Mouse (Mus musculus): ENCODE results near the gene Bbx.

Gene Bbx

DNA sequence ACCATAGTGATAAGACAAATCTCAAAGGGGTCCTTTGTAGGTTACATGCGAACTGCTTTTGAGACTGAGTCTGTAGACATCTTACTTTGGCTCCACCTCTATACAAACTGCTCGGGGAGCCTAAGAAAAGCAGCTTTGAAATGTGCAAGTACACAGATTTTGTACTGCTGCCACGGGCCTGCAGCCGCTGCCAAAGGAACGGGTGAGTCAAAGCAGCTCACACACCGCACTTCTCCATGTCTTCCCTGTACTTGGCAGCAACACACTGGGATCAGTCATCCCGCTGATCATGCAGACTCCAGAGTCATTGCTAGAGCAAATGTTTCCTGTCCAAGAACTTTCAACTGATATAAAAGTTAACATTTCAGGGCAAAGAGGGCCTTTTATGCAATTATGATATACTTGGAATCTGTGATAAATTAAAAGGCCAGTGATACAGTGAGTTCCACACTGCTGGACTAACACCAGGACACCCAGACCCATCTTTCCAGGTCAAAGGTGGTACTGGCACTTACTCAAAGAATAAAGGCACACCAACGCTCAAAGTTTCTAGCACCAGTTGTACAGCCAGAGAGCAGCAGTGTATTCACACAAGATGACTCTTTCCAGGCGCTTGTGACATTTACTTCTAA is 122.7 kb downstream of the Bbx start:
- no peak for DNase-seq

DNA sequence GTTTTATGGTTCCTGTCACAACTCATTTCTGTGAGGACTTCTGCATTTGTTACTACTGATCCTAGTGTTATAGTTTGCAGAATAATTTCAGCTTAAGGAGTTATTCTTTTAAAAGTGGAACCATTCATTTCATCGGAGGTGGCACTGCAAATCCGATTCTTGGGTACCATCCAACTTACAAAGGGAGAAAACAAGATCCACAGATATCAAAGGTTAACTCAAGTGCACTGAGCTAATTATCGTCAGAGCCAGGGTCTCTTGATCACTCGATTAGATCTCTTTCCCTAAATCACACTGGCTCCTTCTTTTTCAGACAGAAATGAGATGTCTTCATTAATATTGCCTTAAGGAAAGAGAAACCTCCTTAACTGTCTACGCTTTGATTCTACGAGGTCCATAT is 123.9 kb downstream of the Bbx start:
- DNase-seq, result no peak

DNA sequence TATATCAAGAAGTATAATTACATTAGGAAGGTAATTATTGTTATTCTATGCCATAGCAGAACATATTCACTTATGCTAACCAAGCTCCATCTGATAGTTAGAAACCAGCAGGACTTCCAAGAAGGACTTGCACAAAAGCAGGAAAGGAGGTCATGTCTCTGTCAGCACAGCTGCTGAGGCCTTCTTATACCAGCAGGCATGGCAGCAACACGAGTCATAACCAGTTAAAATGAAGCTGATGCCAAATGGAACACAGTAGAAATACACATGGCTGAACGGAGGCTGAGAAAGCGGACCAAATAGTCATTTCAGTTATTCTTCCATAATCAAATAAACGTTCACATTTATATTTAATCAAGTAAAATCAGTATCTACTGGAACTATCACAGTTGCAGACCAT is 125.0 kb downstream of the Bbx start:
- no peak for DNase-seq

DNA sequence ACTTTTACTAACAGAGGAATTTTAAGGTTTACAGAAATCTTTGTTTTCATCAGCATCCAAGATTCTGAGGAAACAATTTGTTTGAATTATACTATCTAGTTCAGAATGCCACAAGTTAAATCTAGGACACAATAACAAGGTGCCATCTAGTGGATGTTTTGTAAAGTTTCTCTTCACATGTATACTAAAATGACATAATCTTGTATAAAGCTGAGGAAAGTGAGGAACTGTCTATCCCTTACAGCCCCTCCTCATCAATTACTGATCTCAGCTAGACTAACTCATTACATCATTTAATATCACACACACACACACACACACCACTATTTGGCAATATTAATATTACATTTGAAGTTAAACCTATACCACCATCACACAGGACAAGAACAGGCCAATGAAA is 125.5 kb downstream of the Bbx start:
- no peak for DNase-seq

DNA sequence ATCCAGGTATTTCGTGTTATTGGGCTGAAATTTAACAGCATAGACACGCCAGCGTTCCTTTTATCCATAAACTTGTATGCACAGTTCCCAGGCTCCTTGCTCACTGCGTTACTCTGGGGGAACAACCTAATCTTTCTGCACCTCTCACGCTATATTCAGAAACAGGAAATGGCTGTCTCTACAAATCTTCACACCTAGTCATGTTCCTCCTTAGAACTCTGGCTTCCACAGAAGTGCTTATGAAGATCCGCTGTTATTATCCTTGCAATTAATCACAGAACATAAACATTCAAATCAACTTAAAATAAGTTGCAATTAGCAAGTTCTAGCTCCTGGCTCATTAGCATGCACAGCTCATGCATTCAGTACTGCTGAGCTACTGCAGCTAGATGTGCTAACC is 127.0 kb downstream of the Bbx start:
- no peak for DNase-seq

DNA sequence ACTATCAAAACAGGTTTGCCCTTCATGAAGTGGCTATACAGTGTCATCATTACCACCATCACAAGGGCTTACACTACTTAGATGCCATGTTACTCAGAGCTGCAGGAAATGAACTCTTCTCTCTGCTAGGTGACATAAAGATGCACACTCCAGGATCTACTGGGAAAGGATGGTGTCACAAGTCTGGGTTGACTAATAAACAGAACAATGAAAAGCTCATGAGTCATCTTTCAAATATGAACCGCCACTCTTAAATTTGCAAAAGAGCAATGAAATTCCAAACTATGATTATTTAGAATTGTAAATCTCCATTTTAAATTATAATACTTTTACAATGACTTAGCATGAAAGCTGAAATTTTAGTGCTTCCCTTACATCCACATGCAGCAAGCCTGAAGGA is 129.6 kb downstream of the Bbx start:
- DNase-seq, result no peak

DNA sequence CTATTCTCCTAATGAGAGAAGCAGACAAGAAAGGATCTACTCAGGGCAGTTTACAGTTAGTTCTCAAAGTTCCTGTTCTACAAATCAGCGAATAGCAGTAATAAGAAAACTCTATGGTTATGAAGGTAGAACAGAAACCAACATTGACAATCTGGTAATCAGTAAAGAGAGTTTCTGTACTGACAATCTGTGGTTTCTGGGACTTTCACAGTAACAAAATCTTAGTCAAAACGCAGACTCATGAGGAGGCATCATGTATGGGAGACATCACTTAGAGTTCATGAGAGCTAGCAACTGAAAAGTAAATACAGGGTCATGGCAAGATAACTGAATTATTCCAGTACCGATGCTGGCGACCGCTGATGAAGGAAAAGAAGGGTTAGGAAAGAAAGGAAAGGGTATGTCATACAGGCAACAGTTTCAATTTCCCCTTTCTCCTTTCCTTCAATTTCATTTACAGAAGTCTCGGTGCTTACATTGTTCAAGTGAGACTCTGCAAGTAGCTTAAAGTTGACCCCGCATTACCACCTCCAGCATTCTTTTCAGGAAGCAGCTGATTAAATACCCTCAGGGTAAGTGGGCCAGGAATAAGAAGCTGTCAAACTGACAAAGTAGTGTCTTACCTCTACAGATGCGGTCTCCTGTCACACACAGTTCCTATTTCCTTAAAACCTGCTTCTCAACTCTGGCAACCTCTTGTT is 133.3 kb downstream of the Bbx start:
- no peak for DNase-seq

DNA sequence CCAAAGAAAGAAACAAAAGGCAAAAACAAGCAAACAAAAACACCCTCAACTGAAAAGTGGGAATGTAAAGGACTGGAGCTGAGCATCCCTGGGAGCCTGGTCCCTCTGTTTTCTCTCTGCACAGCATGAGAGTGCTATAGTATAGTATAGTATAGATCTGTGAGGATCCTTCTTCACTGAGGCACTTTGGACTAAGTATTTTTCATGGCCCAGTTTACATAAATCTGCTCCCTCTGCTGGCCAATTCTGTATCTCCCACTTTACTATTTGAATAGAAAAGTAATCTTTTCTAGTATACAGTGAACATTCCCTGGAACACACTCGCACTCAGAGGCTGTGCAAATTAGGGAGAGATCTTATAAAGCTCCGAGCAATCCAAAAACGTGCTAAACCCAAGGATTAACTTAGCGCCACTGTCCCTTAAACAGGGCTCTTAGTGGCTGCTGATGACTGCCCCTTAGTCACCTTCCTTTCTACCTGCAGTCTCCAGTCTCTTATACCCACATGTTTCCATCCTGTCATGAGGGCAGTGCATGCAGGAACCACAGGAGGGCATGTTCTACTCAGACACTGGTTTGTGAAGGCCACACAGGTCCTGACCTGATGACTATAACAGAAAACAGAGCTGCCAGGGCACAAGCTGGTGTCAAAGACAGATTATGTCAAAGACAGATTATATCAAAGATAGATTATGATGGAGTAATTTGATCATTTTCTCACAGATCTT is 138.5 kb downstream of the Bbx start:
- no peak for DNase-seq

DNA sequence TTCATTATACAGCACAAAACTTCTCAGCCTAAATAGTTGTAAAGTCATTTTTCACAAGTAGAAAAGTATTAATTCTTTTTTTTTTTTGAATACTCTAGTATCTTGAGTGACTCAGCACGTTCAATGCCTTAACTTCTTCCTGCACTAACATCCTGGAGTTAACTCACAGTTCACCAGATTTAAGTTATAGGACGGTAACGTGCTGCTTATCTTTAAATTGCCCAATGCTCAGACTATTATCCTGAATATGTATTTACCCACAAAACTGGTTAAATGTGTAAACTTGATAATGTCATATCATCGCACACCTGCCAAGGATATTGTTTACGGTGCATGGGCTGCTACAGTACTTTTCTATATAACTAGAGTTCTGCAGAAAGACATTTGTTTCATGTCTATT is 139.4 kb downstream of the Bbx start:
- no peak for DNase-seq

DNA sequence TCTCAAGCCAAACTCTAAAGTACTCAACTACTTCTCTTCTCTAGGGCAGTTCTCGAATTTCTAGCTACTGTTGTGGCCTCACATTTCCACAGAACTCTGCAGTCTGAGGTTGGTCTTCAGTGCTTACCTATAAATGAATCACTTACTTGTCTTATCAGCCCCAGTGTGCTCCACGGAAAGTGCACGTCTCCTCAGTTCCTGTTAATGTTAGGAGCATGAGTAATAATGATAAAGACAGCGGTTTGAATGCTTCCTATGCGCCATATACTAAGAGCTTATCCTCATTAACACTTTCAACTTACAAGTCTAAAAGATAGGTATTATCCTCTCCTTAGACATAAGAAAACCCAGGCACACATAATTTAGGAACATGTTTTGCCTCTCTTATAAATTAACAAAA is 142.4 kb downstream of the Bbx start:
- no peak for DNase-seq

DNA sequence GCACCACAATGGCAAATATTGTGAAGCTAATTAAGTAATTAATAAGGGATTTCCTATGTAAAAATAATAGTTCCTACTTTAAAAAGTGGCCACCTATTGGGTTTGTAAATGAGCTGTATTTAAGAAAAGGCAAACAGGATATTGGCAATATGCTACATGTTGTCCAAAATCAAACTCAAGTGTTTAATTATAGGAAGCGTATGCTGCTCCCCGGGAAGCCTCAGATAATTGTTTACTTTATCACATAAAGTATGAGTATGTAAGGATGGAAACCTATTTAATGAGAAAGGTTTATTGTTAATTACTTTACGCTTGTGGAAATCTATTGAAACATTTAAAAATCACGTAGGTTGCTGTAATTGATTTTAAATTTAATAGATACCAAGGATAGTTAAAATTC is 159.4 kb downstream of the Bbx start:
- no peak for DNase-seq

DNA sequence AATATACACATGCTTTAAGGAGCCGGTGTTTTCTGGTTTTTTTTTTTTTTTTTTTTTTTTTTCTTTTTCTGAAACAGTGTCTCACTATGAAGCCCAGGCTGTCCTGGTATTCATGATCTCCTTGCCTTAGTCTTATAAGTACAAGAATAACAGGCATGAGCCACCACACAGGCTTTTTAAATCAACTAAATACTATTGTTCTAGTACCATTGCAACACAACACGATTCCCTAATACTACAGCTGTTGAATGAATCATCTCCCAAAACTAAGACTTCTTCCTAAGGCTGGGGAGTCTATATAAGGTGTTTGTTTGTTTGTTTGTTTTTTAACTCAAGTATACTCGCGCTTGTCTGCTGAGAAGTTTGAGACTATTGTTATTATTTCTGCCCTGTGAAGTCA is 169.5 kb downstream of the Bbx start:
- DNase-seq, result no peak

DNA sequence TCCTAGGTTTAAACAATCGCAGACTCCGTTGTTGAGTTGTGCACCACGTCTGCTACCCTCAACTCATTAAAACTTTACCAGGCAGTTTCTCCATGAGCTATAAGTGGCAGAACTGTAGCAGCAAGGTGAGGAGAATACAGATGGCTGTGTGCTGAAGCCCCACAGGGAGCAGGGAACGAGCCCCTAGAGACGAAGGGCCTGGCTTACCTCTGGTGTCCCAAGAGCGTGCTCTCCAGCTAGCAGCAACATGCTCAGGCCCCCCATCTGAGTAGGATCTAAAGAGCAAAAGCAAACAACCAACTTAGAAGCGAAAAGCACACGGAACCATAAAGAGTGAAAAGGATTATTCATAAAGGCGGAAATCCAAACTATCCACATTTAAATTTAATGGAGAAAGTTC is 170.0 kb downstream of the Bbx start:
- no peak for DNase-seq

DNA sequence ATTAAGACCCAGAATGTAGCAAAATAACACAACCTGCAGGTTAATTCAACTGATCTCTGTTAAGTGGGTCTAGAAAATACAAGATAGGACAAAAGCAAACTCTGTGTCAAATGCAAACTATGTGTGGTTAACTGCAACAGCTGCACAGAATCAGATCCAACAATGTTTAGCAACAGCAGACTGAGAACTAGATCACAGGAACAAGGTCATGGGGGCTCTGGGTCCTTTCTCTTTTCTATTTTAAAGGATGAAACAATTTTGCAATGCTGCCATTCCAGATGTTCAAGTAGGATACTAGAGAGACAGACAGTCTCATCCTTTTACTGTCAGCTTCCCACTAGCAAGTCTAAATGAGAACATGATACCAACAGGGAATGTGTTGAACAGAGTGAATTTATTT is 170.4 kb downstream of the Bbx start:
- no peak for DNase-seq

DNA sequence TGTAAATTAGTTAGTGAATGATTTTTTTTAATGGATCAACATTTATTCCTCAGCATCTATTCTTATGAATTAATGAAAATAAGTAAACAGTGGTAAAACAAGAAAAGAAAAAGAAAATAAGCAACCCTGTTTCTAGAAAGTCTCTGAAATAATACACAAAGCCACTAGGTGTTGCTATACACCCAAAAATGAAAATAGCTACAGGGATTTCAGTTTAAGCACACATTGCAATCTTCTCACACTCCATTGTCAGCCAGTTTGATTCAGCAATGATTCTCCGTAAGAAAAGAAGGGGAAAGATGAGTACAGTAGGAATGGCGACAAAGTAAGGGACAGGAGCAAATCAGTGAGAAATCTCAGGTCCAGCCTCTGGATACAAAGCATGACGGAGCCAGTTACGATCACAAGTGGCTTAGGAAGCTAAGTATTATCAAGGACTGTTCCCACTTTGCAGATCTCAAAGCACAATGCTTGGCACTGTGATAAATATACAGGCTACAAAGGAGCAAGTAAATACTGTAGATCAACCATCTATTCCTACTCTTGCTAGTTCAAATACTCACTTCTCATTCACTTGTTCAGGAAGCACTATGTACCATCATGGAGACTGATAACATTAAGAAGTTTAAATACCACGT is 177.5 kb downstream of the Bbx start:
- DNase-seq, result no peak

DNA sequence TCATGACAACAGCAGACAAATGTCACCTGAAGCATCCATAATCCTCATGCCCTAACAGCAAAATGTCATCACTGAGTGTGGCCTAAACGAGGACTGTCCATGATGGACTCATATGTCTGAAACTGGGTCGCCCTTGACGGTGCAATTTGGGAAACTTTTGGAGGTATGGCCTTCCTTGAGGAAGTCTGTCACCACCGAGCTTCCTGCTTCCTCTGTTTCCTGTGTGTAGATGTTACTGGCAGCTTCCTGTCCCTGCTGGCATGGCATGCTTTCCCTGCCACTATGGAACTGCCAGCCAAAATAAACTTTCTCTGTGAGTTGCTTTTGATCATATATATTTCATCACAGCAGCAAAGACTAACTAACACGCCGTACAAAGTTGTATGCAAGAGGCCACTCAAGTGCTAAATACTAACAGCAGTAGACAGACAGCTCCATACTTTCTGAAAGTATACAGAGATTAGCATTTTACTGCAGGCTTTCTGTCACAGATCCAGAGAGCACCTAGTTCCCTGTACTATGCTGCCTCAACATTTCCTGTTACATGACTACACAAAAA is 180.7 kb downstream of the Bbx start:
- no peak for DNase-seq

DNA sequence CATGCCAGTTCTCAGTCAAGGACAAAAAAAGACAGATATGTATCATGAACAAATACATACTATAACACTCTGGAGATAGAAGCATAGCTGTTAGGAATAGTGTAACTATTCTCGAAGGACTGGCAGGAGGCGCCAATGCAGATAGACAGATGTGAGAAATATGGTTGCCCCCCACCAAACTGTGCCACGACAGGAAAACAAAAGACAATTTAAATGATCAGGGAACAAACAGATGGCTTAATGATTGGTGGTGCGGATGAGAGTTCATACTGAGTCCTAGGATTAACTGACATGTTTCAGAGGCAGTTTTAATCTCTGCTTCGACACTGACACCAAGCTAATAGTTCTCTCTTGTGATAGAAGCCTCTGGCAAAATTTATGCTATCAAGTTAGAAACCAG is 181.7 kb downstream of the Bbx start:
- no peak for DNase-seq

DNA sequence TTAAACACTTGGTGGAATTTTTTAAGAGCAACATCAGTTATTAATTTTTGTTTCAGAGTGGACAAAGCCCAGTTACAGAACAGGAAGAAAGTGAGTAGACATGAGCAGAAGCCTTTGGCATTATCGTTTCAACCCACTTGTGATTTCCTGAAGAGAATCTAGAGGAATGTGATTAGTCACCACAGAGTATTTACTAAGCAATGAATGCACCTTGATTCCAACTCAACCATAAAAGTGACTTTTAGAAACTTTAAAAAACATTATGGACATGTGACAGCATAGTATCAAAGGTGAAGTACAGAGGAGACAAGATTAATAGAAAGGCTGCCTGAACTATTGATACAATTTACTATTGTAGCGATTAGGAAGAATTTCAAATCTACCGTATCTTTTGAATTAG is 183.2 kb downstream of the Bbx start:
- DNase-seq, result no peak

DNA sequence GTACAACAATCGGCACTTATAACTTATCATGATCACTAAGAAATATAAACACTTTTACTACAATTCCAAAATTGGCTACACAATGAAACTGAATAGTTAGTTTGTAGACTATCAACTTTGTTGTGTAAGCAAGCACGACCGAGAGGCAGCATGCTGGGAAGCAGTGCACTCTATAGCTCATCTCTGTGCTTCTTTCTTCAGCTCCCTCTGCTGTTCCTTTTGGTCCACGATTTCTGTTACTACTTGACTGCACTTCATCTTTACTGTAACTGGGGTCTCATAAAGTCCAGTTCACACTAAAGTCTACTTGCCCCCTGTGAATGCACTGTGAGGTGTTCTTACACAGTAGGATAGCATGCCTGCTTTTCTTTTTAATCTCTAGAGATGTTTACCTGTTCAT is 189.7 kb downstream of the Bbx start:
- no peak for DNase-seq

DNA sequence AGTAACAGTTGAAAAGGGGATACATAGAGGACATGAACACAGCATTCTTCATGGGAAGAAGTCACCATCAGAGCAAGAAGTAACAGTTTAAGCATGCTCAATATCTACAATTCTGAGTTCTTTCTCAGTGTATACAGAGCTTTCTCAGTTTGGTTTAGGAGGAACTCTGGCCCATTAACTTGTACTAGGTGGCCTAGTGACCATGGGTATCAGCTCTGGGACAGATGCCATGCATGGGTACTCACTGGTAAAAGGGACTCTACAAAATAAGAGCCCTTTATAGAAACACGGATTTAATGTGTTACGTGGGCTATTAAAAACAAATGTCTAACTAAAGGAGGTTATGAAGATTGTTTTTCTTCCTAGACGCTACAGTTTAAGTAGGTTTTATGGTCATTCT is 190.6 kb downstream of the Bbx start:
- DNase-seq, result no peak

DNA sequence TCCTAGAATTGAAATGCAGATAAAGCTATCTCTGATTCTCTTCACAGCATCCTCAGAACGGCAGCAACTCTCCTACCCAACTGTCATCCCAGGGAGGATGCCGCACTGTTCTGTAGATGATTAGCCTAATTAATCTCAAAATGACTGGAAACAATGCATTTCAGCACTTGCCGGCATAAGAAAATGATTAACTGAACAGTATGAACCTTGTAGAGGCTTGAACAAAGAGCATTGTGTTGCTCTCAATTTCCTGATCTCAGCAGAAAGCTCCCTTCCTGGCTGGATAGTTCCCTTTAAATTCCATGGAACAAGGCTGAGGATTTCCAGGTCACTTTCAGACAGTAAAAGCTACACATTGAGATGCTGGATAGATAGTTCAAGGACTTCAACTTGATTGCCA is 197.0 kb downstream of the Bbx start:
- DNase-seq, result no peak

DNA sequence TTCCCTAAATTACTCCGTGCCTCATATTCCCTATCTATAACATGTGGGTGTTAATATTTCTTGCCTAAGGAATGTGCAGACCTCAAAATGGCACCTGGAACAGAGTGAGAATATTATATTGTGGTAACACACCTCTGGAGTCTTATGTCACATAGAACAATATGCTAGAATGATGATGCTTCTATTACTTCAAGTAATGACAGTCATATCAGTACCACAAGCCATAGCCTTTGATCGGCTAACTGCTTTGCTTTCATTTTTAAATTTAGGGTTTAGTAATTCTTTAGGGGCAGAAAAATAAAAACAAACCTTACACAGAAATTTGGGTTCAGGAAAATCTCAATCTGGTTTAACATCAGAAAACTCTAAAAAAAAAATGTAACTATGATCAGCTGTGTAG is 201.6 kb downstream of the Bbx start:
- no peak for DNase-seq

DNA sequence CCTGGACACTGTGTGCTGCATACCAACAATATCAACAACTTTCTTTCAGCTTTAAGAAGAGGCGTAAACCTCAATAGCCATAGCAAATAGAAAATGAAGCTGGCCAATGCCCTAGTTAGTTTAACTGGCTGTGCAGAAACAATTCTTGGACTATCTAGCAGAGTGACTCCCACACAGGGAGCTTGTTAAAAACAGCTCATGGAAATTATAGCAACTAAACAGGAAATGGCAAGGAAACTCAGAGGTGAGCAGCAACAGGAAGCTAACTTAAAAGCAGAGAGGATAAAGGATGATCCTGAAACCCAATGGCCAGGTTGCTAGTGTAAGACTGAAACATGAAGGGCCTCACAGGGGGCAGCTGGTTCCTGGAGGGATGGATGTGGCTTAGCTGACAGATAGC is 203.4 kb downstream of the Bbx start:
- no peak for DNase-seq

DNA sequence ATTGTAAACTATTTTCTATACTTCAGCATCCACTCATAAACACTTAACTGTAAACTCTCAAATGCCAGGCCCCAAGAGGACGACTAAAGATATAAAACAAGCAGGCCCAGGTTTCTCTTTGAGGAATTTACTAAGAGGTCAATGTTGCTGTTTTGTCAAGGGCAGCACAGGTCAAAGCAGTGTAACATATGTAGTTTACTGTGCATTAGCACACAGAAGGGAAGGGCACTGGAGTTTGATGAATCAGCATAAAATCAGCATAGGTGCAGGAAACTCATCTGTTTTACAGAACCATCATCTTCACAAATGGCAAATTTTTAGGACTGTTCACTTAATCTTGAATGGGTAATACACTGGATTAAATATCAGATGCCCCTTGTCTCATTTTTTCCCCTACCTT is 205.9 kb downstream of the Bbx start:
- no peak for DNase-seq
